Mouse (Mus musculus): ENCODE measurements around the gene Card11.

The Card11 gene

GRCm38 (mm10) chr5:141000349-141000748, at the start of gene Card11:
TSS of gene Card11 (minus strand) at chr5:141000582.
- DNase-seq (ENCODE audit: low read depth) = no peak

GRCm38 (mm10) chr5:141047651-141048218, 47.4 kb upstream of the Card11 start:
- no peak for DNase-seq (ENCODE audit: low read depth)

GRCm38 (mm10) chr5:141044976-141045375, 44.6 kb upstream of the Card11 start:
- DNase-seq (ENCODE audit: low read depth) = no peak

GRCm38 (mm10) chr5:141043654-141044447, 43.5 kb upstream of the Card11 start:
- DNase-seq (ENCODE audit: low read depth) = no peak

GRCm38 (mm10) chr5:141042406-141042805, 42.0 kb upstream of the Card11 start:
- DNase-seq (ENCODE audit: low read depth) = no peak

GRCm38 (mm10) chr5:141040846-141041245, 40.5 kb upstream of the Card11 start:
- DNase-seq (ENCODE audit: low read depth) = no peak

GRCm38 (mm10) chr5:141038342-141038741, 38.0 kb upstream of the Card11 start:
- no peak for DNase-seq (ENCODE audit: low read depth)

GRCm38 (mm10) chr5:141035346-141035745, 35.0 kb upstream of the Card11 start:
- no peak for DNase-seq (ENCODE audit: low read depth)

- DNase-seq (ENCODE audit: low read depth) = no peak
These were observed 33.9 kb upstream of the Card11 start for GRCm38 (mm10) chr5:141034301-141034700.

GRCm38 (mm10) chr5:141033001-141033400, 32.6 kb upstream of the Card11 start:
- DNase-seq (ENCODE audit: low read depth) = no peak

- DNase-seq (ENCODE audit: low read depth) = no peak
These were observed 29.0 kb upstream of the Card11 start for GRCm38 (mm10) chr5:141029364-141029763.

GRCm38 (mm10) chr5:141025635-141026034, 25.3 kb upstream of the Card11 start:
- no peak for DNase-seq (ENCODE audit: low read depth)

GRCm38 (mm10) chr5:141024435-141024834, 24.1 kb upstream of the Card11 start:
- peak; percentile 7 for DNase-seq (ENCODE audit: low read depth)

- DNase-seq (ENCODE audit: low read depth) = no peak
These were observed 17.7 kb upstream of the Card11 start for GRCm38 (mm10) chr5:141017927-141018700.

- no peak for DNase-seq (ENCODE audit: low read depth)
These were observed 15.7 kb upstream of the Card11 start for GRCm38 (mm10) chr5:141016082-141016481.

GRCm38 (mm10) chr5:141014216-141014615, 13.8 kb upstream of the Card11 start:
- DNase-seq (ENCODE audit: low read depth) = no peak

GRCm38 (mm10) chr5:141013465-141013864, 13.1 kb upstream of the Card11 start:
- no peak for DNase-seq (ENCODE audit: low read depth)

GRCm38 (mm10) chr5:141005491-141005890, 5.1 kb upstream of the Card11 start:
- DNase-seq (ENCODE audit: low read depth) = no peak

- no peak for DNase-seq (ENCODE audit: low read depth)
These were observed 3.8 kb upstream of the Card11 start for GRCm38 (mm10) chr5:141004078-141004763.

GRCm38 (mm10) chr5:140999178-140999672, 1.2 kb downstream of the Card11 start:
- no peak for DNase-seq (ENCODE audit: low read depth)

GRCm38 (mm10) chr5:140997767-140998166, 2.6 kb downstream of the Card11 start:
- no peak for DNase-seq (ENCODE audit: low read depth)

Measured in c-Kit-positive CD71-positive TER-119-negative erythroid progenitor cells, embryonic 14.5 days (primary cell).